Mouse (Mus musculus) layer of hippocampus, adult 9-10 months (tissue): ENCODE results near the gene Eid2.

Experiments
- DNase-seq: peaks from one replicate; pipeline ENCODE4 v3.0.0; 2022; ENCODE audit warnings: low spot score

Eid2 gene

GRCm38 (mm10) chr7:28290638-28291590 is 23.2 kb downstream of the Eid2 start, which contains the start of gene Selenov:
TSS of gene Selenov (minus strand) at chr7:28291186.
- DNase-seq = no peak

- no peak for DNase-seq
These were observed 26.8 kb downstream of the Eid2 start for GRCm38 (mm10) chr7:28294481-28294880.

GRCm38 (mm10) chr7:28298837-28299625 is 31.4 kb downstream of the Eid2 start:
- peak; percentile 38 for DNase-seq

- DNase-seq = no peak
These were observed 34.1 kb downstream of the Eid2 start, which contains the start of gene Dll3 for GRCm38 (mm10) chr7:28301616-28302433. TSS of gene Dll3 (minus strand) at chr7:28302238.

GRCm38 (mm10) chr7:28305641-28306040 is 38.0 kb downstream of the Eid2 start:
- DNase-seq = no peak

GRCm38 (mm10) chr7:28306216-28306615 is 38.5 kb downstream of the Eid2 start:
- no peak for DNase-seq

GRCm38 (mm10) chr7:28309737-28310136 is 42.1 kb downstream of the Eid2 start:
- DNase-seq = no peak

- DNase-seq = no peak
These were observed 43.7 kb downstream of the Eid2 start for GRCm38 (mm10) chr7:28311151-28311925.

- peak; percentile 94 for DNase-seq
These were observed 44.4 kb downstream of the Eid2 start, which contains the start of gene Timm50 for GRCm38 (mm10) chr7:28311926-28312543. TSS of gene Timm50 (minus strand) at chr7:28312072.

GRCm38 (mm10) chr7:28318036-28318435 is 50.4 kb downstream of the Eid2 start:
- no peak for DNase-seq

- DNase-seq = no peak
These were observed 51.0 kb downstream of the Eid2 start for GRCm38 (mm10) chr7:28318714-28319113.
